Mouse (Mus musculus) ES-Bruce4 (cell line): Measurements from ENCODE around the gene Mkrn1. TPM values are rescaled to one million over a fixed set of nuclear protein-coding genes. Genes with fewer than 3 reads are reported as not detected.

Experiments
- H3K27ac ChIP-seq: 2 replicates; pipeline ENCODE4 v1.5.1; 2012; ENCODE audit warnings: low read length, inconsistent platforms; ENCODE audit not compliant: insufficient read depth
- H3K27me3 ChIP-seq: 2 replicates; pipeline ENCODE4 v1.6.1; 2012; ENCODE audit warnings: mild to moderate bottlenecking, low read length, inconsistent platforms; ENCODE audit not compliant: control insufficient read depth, poor library complexity, insufficient read depth, severe bottlenecking
- H3K36me3 ChIP-seq: 2 replicates; pipeline ENCODE4 v1.6.1; 2012; ENCODE audit warnings: inconsistent platforms, mild to moderate bottlenecking, low read length, moderate library complexity; ENCODE audit not compliant: control insufficient read depth, poor library complexity, insufficient read depth, severe bottlenecking
- H3K4me1 ChIP-seq: one replicate; pipeline ENCODE4 v1.8.1; 2011; ENCODE audit warnings: low read length; ENCODE audit not compliant: control insufficient read depth, insufficient read depth
- H3K4me3 ChIP-seq: 2 replicates; pipeline ENCODE4 v1.5.1; 2011; ENCODE audit warnings: low read depth, mild to moderate bottlenecking, low read length
- H3K9ac ChIP-seq: 2 replicates; pipeline ENCODE4 v1.6.1; 2012; ENCODE audit warnings: low read depth, mild to moderate bottlenecking, inconsistent platforms; ENCODE audit not compliant: poor library complexity, severe bottlenecking
- H3K9me3 ChIP-seq: replicated peaks from 2 replicates; pipeline ENCODE4 v1.6.1; 2012; ENCODE audit warnings: mild to moderate bottlenecking, low read length, inconsistent platforms; ENCODE audit not compliant: control insufficient read depth, poor library complexity, insufficient read depth, severe bottlenecking
- CTCF ChIP-seq: IDR thresholded peaks from one replicate; pipeline ENCODE4 v1.8.1; 2011; ENCODE audit warnings: low read depth, low read length
- EP300 ChIP-seq: IDR thresholded peaks from 2 replicates; pipeline ENCODE4 v1.6.1; 2011; ENCODE audit warnings: low read depth, low read length; ENCODE audit not compliant: insufficient read depth
- POLR2A ChIP-seq: IDR thresholded peaks from one replicate; pipeline ENCODE4 v1.8.1; 2011; ENCODE audit warnings: low read length; ENCODE audit not compliant: insufficient read depth
- polyA plus RNA-seq: library from polyadenylated mRNA; stranded (reverse); fragments of >200 nt; gene quantifications from 2 replicates; pipeline ENCODE4 v1.2.4, GENCODE M21; 2011; ENCODE audit warnings: low read depth; ENCODE audit not compliant: missing spikeins, insufficient read depth, insufficient read length

Gene Mkrn1
- polyA plus RNA-seq, 1 experiment, result 361 TPM

DNA sequence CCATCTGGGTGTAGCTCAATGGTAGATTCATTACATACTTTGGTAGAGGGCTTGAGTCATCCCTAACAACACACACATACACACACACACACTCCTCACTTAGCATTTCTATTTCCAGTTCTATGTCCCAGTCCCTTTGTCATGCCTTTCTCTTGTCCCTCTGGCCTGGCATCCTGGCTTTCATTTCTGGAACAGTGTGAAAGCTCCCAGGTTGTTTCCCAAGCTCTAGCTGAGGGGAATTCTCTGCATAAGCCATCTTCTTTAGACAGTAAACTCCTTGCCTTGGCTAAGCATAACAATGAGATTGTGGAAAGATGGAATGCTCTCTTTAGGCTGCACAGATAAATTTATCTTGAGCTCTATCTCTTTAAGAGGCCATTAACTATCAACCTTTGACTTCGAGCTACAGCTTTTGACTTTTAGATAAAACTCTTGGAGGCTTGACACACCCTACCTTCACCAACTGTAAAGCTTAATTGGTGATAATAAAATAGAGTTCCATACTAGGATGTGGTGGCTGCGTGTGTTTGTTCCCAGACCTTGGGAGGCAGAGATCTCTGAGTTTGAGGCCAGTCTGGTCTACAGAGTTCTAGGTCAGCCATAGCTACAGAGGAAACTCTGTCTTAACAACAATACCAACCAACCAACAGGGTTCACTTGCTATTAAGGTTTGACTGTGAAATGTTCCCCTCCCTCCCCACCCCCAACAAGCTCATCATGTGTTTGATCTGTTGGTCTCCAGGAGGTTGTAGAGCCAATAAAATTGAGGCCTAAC is 14.0 kb upstream of the Mkrn1 start:
- peak overlapping the region; percentile 66 for H3K27ac ChIP-seq
- H3K36me3 ChIP-seq, result no peaks in the 10 kb centered on the region
- H3K9ac ChIP-seq, result no peak overlapping the region
- H3K4me3 ChIP-seq, result no peak overlapping the region
- peaks cover 10% of the 10 kb centered on the region for H3K4me1 ChIP-seq
- no peak for TF ChIP-seq POLR2A
- TF ChIP-seq EP300, result no peak
- TF ChIP-seq CTCF, result no peak
- H3K9me3 ChIP-seq, result no peaks in the 10 kb centered on the region
- H3K27me3 ChIP-seq, result no peaks in the 10 kb centered on the region

DNA sequence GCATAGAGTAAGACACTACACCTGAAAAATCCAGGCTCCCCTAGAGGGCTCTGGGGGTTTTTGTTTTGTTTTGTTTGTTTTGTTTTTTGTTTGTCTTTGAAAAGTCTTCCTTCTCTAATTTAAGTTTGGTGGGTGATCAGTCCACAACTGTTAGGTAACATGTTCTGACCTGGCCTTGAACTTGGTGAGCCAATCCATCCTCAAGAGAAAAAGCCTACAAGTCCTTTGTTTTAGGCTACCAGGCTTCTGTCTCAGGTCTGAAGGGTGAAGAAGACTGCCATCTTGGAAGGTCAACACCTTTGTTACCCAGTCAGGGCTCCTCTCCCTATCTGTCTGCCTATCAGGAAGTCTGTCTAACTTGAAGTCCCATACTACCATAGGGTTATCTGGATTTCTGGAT is 13.4 kb upstream of the Mkrn1 start:
- no peak overlapping the region for H3K9ac ChIP-seq
- peaks cover 10% of the 10 kb centered on the region for H3K4me1 ChIP-seq
- TF ChIP-seq POLR2A (no peak), CTCF (no peak), EP300 (no peak)
- peak overlapping the region; percentile 66 for H3K27ac ChIP-seq
- H3K4me3 ChIP-seq, result no peak overlapping the region
- no peaks in the 10 kb centered on the region for H3K27me3 ChIP-seq
- H3K36me3 ChIP-seq, result no peaks in the 10 kb centered on the region
- no peaks in the 10 kb centered on the region for H3K9me3 ChIP-seq

DNA sequence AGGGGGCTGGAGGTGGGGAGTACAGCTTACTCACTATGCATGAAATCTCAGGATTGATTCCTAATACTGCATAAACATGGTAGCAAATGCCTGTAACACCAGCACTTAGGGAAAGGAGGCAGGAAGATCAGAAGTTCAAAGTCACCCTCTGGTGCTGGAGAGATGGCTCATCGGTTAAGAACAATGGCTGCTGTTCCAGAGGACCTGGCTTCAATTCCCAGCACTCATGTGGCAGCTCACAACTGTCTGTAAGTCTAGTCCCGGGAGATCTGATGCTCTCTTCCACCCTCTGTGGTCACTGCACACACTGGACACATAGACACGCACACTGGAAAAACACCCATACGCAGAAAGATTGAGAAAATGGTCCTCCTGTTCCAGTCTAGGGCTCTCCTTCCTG is 12.9 kb upstream of the Mkrn1 start:
- H3K9ac ChIP-seq, result 0 out of 2 replicates have a peak overlapping the region, but pooled peaks have one; percentile 66
- TF ChIP-seq POLR2A (no peak), EP300 (peak; percentile 39; the same call in 1 of the 2 replicates), CTCF (no peak)
- H3K4me1 ChIP-seq, result peaks cover 10% of the 10 kb centered on the region
- no peaks in the 10 kb centered on the region for H3K36me3 ChIP-seq
- H3K27ac ChIP-seq, result peak overlapping the region; percentile 66
- no peaks in the 10 kb centered on the region for H3K27me3 ChIP-seq
- H3K9me3 ChIP-seq, result no peaks in the 10 kb centered on the region
- H3K4me3 ChIP-seq, result no peak overlapping the region

DNA sequence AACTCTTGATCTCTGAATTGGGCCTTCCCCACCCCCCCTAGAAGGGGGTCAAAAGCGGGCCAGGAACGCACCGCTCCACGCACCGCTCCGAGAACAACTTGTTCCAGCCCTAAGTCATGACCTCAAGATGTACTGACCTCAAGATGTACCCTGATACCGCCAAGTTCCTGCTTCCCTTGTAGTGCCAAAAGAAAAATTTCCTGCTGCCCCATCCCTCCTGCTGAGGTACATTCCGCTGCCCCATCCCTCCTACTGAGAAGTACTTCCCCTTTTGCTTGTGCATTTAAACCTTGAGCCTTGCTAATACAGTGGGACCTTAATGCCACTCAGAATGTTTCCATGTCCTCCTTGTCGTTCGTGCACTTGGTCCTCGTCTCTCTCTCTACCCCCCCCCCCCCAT is 10.5 kb upstream of the Mkrn1 start:
- Histone ChIP-seq H3K36me3 (no peaks in the 10 kb centered on the region), H3K4me3 (peak overlapping the region; percentile 5; the same call in 1 of the 2 replicates), H3K9me3 (no peaks in the 10 kb centered on the region), H3K27ac (peak overlapping the region; percentile 73), H3K27me3 (no peaks in the 10 kb centered on the region), H3K4me1 (peaks cover 9% of the 10 kb centered on the region), H3K9ac (no peak overlapping the region)
- TF ChIP-seq CTCF, result no peak
- no peak for TF ChIP-seq POLR2A
- peak; percentile 94 for TF ChIP-seq EP300

DNA sequence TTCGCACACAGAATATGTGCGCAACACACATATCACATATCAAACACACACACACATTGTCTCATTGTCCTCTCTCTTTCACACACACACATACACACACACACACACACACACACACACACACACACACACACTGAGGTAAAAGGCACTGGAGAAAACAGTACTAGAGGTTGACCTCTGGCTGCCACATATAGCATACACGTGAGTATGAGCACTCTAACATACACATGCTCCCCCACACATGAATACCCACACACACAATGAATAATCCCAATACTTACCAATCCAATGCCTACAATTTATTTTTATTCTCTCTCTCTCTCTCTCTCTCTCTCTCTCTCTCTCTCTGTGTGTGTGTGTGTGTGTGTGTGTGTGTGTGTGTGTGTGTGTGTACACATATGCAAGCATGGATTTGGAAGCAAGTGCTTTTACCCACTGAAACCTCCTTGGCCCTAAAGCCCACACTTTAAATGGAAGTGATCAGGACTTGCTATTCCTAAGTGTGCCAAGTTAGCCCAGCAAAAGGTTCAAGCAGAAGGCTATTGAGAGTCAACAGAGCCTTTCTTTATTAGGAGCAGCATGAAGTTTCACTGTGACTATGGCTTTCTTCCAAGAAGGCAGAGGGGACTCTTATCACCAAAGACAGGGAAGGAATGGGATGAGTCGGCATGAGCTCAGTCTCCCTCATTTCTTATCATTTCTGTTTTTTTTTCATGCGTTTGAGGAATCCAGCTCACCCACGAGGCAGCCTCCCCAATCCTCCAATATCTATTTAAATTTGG is 8.9 kb upstream of the Mkrn1 start:
- no peaks in the 10 kb centered on the region for H3K9me3 ChIP-seq
- H3K4me1 ChIP-seq, result peaks cover 4% of the 10 kb centered on the region
- TF ChIP-seq POLR2A (no peak), CTCF (no peak), EP300 (no peak)
- H3K27me3 ChIP-seq, result no peaks in the 10 kb centered on the region
- H3K27ac ChIP-seq, result peak overlapping the region; percentile 72
- no peaks in the 10 kb centered on the region for H3K36me3 ChIP-seq
- H3K9ac ChIP-seq, result no peak overlapping the region
- no peak overlapping the region for H3K4me3 ChIP-seq

DNA sequence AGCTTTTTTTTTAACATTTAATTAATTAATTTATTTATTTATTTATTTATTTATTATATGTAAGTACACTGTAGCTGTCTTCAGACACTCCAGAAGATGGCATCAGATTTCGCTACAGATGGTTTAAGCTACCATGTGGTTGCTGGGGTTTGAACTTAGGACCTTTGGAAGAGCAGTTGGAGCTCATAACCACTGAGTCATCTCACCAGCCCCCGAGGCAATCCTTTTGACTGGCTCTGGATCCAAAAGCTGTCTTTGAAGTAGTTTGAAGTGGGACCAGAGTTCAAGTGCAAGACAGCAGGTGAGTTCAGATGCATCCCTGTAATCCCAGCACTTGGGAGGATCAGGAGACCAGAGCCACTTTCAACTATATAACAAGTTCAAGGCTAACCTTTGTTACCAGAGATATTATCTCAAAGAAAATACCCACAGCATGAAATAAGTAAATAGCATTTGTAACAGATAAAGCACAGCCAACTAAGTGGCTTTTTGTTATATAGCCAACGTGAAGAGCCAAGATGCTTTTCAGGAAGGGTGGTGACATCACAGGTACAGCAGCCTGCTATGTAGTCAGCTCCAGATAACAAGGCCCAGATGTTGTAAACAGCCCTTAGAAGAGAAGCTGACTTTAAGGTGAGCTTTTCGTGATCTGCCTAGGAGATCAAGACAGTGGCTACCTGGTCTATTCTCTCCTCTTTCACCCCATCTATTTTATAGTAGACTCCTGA is 7.2 kb upstream of the Mkrn1 start:
- H3K9me3 ChIP-seq, result no peaks in the 10 kb centered on the region
- peaks cover 6% of the 10 kb centered on the region for H3K4me1 ChIP-seq
- peak overlapping the region; percentile 48 for H3K27ac ChIP-seq
- no peaks in the 10 kb centered on the region for H3K27me3 ChIP-seq
- H3K36me3 ChIP-seq, result no peaks in the 10 kb centered on the region
- H3K9ac ChIP-seq, result no peak overlapping the region
- TF ChIP-seq EP300 (0 out of 2 replicates have a peak, but pooled peaks have one; percentile 8), POLR2A (no peak), CTCF (no peak)
- H3K4me3 ChIP-seq, result no peak overlapping the region
